Mouse (Mus musculus) small intestine, adult 2 months (tissue): ENCODE data around the gene Castor2. TPM values are rescaled to one million over a fixed set of nuclear protein-coding genes. Genes with fewer than 3 reads are reported as not detected.
A peak's percentile ranks its signal among the peaks of the same experiment; 100 is the strongest.

Source experiments
- H3K27ac ChIP-seq: fragments of 200-500 bp; 2 replicates; pipeline ENCODE4 v1.5.1; 2012; ENCODE audit warnings: low read depth, low read length, control low read depth, inconsistent platforms; ENCODE audit not compliant: insufficient read depth
- H3K27me3 ChIP-seq: fragments of 200-500 bp; 2 replicates; pipeline ENCODE4 v1.6.1; 2012; ENCODE audit warnings: mild to moderate bottlenecking, moderate library complexity, low read length, inconsistent platforms; ENCODE audit not compliant: control insufficient read depth, insufficient read depth
- H3K36me3 ChIP-seq: fragments of 200-500 bp; 2 replicates; pipeline ENCODE4 v1.6.1; 2012; ENCODE audit warnings: mild to moderate bottlenecking, low read length, control low read depth, inconsistent platforms; ENCODE audit not compliant: control insufficient read depth, insufficient read depth
- H3K4me1 ChIP-seq: fragments of 200-500 bp; 2 replicates; pipeline ENCODE4 v1.6.1; 2012; ENCODE audit warnings: low read length, inconsistent platforms, mixed read lengths; ENCODE audit not compliant: control insufficient read depth, insufficient read depth, insufficient read length
- H3K4me3 ChIP-seq: fragments of 200-500 bp; 2 replicates; pipeline ENCODE4 v1.5.1; 2012; ENCODE audit warnings: low read depth, mild to moderate bottlenecking, control low read depth, inconsistent platforms, low read length, moderate library complexity
- CTCF ChIP-seq: fragments of 200-500 bp; IDR thresholded peaks from 2 replicates; pipeline ENCODE4 v1.5.1; 2012; ENCODE audit warnings: low read depth, mild to moderate bottlenecking, control low read depth, inconsistent platforms, low read length, moderate library complexity, mixed read lengths; ENCODE audit not compliant: insufficient replicate concordance, insufficient read length; ENCODE audit errors: extremely low read depth
- POLR2A ChIP-seq: fragments of 200-500 bp; IDR thresholded peaks from 2 replicates; pipeline ENCODE4 v1.6.1; 2012; ENCODE audit warnings: low read depth, mild to moderate bottlenecking, control low read depth, inconsistent platforms, low read length, moderate library complexity
- WGBS: fragments of 180-500 bp; shearing (Covaris S2); methylation state at CpG from one replicate; pipeline ENCODE4 v1.1.7; 2018; 5-methylcytosine and 5-hydroxymethylcytosine counted together
- polyA plus RNA-seq: library from polyadenylated mRNA; depleted of rRNA; stranded (reverse); fragments of >200 nt; gene quantifications from 2 replicates; pipeline ENCODE4 v1.2.3, GENCODE M21; 2012; rRNA removed

Castor2 gene
- 10.8 and 20.0 TPM in 2 replicates for polyA plus RNA-seq

GRCm38 (mm10) chr5:134099496-134100211, at the start of gene Castor2:
Gene Castor2, plus strand, starts transcription at chr5:134099711.
- no peaks in the 10 kb centered on the region for H3K36me3 ChIP-seq
- peaks cover 8% of the 10 kb centered on the region for H3K4me1 ChIP-seq
- no peak within 1 kb of the TSS for H3K27ac ChIP-seq
- H3K4me3 ChIP-seq: peak within 1 kb of the TSS; percentile 85
- TF ChIP-seq CTCF (no peak), POLR2A (peak; percentile 85; the same call in 1 of the 2 replicates)
- under 1% methylated on average over 50 of the region's 58 CpGs for WGBS
- no peaks in the 10 kb centered on the region for H3K27me3 ChIP-seq

DNA sequence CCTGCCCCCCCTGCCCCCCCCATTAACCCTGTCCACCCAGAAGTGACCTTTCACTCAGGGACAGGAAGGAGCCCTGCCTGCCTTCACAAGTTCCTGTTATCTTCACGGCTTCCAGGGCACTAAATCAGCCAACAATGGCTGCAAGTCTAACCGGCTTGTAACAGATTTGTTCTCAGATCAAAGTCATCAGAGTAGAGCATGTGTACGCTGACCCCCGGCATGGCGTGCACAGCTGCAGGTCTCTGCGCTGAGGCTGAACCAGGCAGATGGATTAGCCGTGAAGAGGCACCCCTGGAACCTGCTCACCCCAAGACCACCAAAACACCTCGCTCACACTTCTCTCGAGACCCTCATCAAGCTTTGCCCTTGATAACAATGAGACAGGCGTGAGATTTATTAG, 48.8 kb upstream of the Castor2 start:
- Histone ChIP-seq H3K27ac (no peak overlapping the region), H3K4me1 (no peaks in the 10 kb centered on the region), H3K4me3 (no peak overlapping the region), H3K36me3 (no peaks in the 10 kb centered on the region), H3K27me3 (no peaks in the 10 kb centered on the region)
- WGBS: 21% methylated on average over 10 of the region's 10 CpGs
- TF ChIP-seq CTCF (no peak), POLR2A (no peak)

DNA sequence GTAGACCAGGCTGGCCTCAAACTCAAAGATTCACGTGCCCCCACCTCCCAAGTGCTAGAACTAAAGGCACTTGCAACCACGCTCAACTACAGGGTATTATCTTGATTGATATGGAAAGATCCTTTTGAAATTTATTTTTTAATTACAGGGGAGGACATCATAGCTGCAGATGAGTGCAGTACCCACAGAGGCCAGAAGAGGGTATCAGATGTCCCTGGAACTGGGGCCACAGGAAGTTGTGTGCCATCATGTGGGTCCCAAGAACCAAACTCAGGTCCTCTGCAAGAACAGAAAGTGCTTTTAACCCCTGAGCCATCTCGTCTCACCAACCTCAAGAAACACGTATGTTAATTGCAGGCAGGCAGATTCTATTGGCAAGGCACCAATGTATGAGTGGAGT, 46.9 kb upstream of the Castor2 start:
- Histone ChIP-seq H3K36me3 (no peaks in the 10 kb centered on the region), H3K27me3 (no peaks in the 10 kb centered on the region), H3K27ac (no peak overlapping the region), H3K4me3 (no peak overlapping the region), H3K4me1 (no peaks in the 10 kb centered on the region)
- WGBS: 80% methylated on average over 4 of the region's 4 CpGs
- TF ChIP-seq POLR2A (no peak), CTCF (peak; percentile 17; the same call in 1 of the 2 replicates)

DNA sequence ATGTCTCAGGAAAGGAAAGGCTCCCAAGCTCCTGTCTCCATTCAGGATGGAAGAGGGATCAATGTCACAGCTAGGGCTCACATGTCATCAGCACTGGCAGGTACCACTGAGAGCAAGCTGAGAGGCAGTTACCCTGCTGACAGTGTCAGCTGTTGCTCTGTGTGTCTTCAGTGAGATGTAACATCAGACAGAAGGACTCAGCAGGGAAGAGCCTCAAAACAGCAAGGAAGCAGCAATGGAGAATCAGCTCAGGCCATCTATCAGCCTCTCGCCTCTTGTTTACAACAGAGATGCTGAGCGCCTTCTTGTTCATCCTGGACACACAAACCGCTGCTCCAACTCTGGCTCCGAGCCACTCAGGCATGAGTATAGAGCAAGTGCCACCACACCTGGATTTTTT, 45.0 kb upstream of the Castor2 start:
- Histone ChIP-seq H3K4me3 (no peak overlapping the region), H3K27me3 (no peaks in the 10 kb centered on the region), H3K36me3 (no peaks in the 10 kb centered on the region), H3K4me1 (no peaks in the 10 kb centered on the region), H3K27ac (no peak overlapping the region)
- TF ChIP-seq POLR2A (no peak), CTCF (no peak)
- WGBS: 90% methylated on average over 4 of the region's 4 CpGs

- TF ChIP-seq CTCF (no peak), POLR2A (no peak)
- H3K27ac ChIP-seq: no peak overlapping the region
These were observed 40.6 kb upstream of the Castor2 start for GRCm38 (mm10) chr5:134058793-134059352.

DNA sequence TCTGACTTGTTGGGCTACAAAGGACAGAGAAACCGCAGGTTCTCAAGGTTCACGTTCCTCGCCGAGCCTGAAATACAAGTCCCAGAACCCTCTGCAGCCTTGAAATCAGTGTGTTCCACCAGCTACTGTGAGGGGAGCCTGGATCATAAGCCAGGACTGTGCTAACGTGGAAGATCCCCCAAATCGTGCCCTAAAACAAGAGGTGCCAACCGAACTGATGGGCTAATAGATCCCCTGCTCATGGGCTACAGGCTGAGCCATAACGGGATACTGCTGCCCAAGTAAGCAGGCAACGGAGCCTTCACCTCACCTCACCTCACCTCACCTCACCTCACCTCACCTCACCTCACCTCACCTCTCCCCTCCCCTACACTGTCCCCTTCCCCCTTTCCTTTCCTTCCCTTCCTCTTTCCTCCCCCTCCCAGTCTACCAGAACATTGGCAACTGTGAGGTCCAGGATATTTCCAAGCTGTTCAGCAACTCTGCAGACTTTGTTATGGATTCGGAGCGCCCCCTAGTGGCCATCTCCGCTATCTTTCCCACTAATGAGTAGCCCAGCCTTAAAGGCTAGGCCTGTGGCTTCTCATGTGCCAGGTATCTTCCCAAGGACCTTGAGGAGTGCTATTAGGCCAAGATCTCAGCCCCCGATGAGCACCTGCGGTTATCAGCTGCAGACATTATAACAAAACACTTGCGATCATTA, 36.0 kb upstream of the Castor2 start:
- Histone ChIP-seq H3K36me3 (no peaks in the 10 kb centered on the region), H3K27me3 (no peaks in the 10 kb centered on the region), H3K27ac (no peak overlapping the region), H3K4me3 (no peak overlapping the region), H3K4me1 (no peaks in the 10 kb centered on the region)
- 38% methylated on average over 15 of the region's 15 CpGs for WGBS
- TF ChIP-seq CTCF: peak; percentile 78; the same call in 1 of the 2 replicates
- TF ChIP-seq POLR2A: no peak

More at GRCm38 (mm10) chr5:134058793-134059352, 40.6 kb upstream of the Castor2 start:
- Histone ChIP-seq H3K27me3 (no peaks in the 10 kb centered on the region), H3K4me1 (no peaks in the 10 kb centered on the region), H3K36me3 (no peaks in the 10 kb centered on the region), H3K4me3 (no peak overlapping the region)
- WGBS: 63% methylated on average over 13 of the region's 13 CpGs

DNA sequence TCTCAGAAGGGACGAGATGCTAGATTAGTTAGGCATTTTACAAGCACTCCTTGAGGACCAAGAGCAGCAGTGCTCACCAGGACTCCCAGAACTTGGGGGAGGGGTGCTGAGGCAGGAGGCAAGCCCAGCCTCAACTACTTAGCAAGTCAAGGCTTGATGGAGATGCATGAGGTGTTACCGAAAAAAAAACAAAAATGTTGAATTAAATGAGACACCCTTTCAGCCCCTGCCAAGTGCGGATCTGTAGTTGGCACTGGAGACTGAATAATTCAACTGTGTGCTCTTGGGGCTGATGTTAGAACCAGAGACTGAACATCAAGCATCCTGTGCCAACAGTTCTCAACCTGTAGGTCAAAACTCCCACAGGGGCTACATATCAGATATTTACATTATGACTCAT, 33.2 kb upstream of the Castor2 start:
- WGBS: 48% methylated on average over 3 of the region's 3 CpGs
- Histone ChIP-seq H3K27me3 (no peaks in the 10 kb centered on the region), H3K4me1 (no peaks in the 10 kb centered on the region), H3K27ac (no peak overlapping the region), H3K36me3 (no peaks in the 10 kb centered on the region), H3K4me3 (no peak overlapping the region)
- TF ChIP-seq POLR2A (no peak), CTCF (no peak)

DNA sequence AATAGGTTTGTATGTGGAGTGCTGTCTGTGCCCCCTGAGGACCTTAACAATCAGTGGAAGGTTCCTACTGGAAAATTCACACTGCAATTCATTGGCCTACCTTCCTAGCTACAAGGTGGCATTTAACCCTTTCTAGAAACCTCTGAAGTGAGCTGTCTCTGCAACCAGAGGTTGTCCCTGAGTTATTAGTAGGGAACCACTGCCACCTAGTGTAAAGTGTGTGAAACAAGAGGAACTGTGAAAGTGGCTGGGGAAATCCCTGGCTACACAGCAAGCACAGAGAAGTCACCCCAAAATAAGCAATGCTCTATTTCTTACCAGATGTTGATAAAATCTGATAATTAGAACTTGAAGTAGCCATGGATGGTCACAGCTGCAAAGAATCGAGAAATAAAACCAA, 31.6 kb upstream of the Castor2 start:
- TF ChIP-seq POLR2A (no peak), CTCF (no peak)
- no peak overlapping the region for H3K4me3 ChIP-seq
- H3K4me1 ChIP-seq: no peaks in the 10 kb centered on the region
- 9% methylated on average over 1 of the region's 1 CpGs for WGBS
- H3K27ac ChIP-seq: no peak overlapping the region
- H3K36me3 ChIP-seq: no peaks in the 10 kb centered on the region
- no peaks in the 10 kb centered on the region for H3K27me3 ChIP-seq
